15 mouse cellular contexts compared by ENCODE assay signal in genomic region chr10:19002091-19002785, GRCm38 (mm10). TPM values are rescaled to one million over a fixed set of nuclear protein-coding genes. Genes with fewer than 3 reads are reported as not detected.
DNase-seq lines count a peak whose midpoint lies in the region; ATAC-seq and TF ChIP-seq lines count a peak whose summit lies in the region.
"Had no signal": no experiment of that assay in that cellular context is flagged by ENCODE, and none has a peak within 500 bp of the region (broad histone marks: within the 10 kb centered on the region; RNA-seq: fewer than 3 reads in every experiment).

No protein-coding gene starts in this region.

- no peak overlapping the region for H3K4me3 ChIP-seq in gastrocnemius, adult 2 months
- no peak overlapping the region for H3K4me3 ChIP-seq in thymus, adult 2 months (ENCODE audit: control insufficient read depth, insufficient read depth, low read length)
- no peak overlapping the region for H3K4me3 ChIP-seq in midbrain, embryonic 16.5 days (ENCODE audit: low read depth, low read length)
- H3K4me3 ChIP-seq: embryonic facial prominence, embryonic 15.5 days; kidney, embryonic 15.5 days had no signal

- no peak for TF ChIP-seq POLR2A in thymus, adult 2 months (IDR thresholded peaks at IDR 0.05; ENCODE audit: control insufficient read depth, extremely low read depth, insufficient read depth, low read length, poor library complexity)

- H3K27ac ChIP-seq in gastrocnemius, adult 2 months, result peak overlapping the region; percentile 2; the same call in 1 of the 2 replicates
- no peak overlapping the region for H3K27ac ChIP-seq in thymus, adult 2 months (ENCODE audit: control insufficient read depth, insufficient read depth, low read length)
- H3K27ac ChIP-seq in midbrain, embryonic 16.5 days (ENCODE audit: low read length), result no peak overlapping the region
- H3K27ac ChIP-seq: embryonic facial prominence, embryonic 15.5 days; kidney, embryonic 15.5 days; macrophage had no signal

- 86% methylated on average over 12 of the region's 12 CpGs for WGBS in thymus, adult 2 months
- WGBS in midbrain, embryonic 16.5 days, result 92% methylated on average over 12 of the region's 12 CpGs

- peak; percentile 24 for DNase-seq in gastrocnemius, adult 2 months
- no peak for DNase-seq in gastrocnemius, postnatal 10 days
- peak; percentile 90 for DNase-seq in brain, adult 2 months (ENCODE audit: low read depth, low spot score)
- peak; percentile 23 to 45 for DNase-seq in layer of hippocampus, postnatal 10 days (ENCODE audit: low spot score in 2 of 2)
- DNase-seq in naive thymus-derived CD4-positive, alpha-beta T cell, adult 2 months (ENCODE audit: low read depth), result peak; percentile 40
- DNase-seq in adrenal gland, adult 8-10 months, result no peak
- no peak for DNase-seq in thymus, adult 2 months
- DNase-seq: adrenal gland, postnatal 25 days; cerebellum, adult 8-10 months; gastrocnemius, postnatal 36 days; heart, postnatal 4 days had no signal

- no peaks in the 10 kb centered on the region for H3K27me3 ChIP-seq in thymus, adult 2 months (ENCODE audit: control insufficient read depth, insufficient read depth, low read length)
- no peaks in the 10 kb centered on the region for H3K27me3 ChIP-seq in midbrain, embryonic 16.5 days (ENCODE audit: control insufficient read depth, insufficient read depth, low read depth, low read length)
- H3K27me3 ChIP-seq: embryonic facial prominence, embryonic 15.5 days; kidney, embryonic 15.5 days had no signal

- H3K4me1 ChIP-seq in thymus, adult 2 months (replicated peaks; ENCODE audit: control insufficient read depth, insufficient read depth, low read length), result no peaks in the 10 kb centered on the region
- no peaks in the 10 kb centered on the region for H3K4me1 ChIP-seq in midbrain, embryonic 16.5 days (ENCODE audit: control insufficient read depth, insufficient read depth, low read length)
- H3K4me1 ChIP-seq: embryonic facial prominence, embryonic 15.5 days; kidney, embryonic 15.5 days had no signal

- peaks cover 75% of the 10 kb centered on the region for H3K36me3 ChIP-seq in thymus, adult 2 months (ENCODE audit: control insufficient read depth, insufficient read depth, low read length)
- peaks cover 24% of the 10 kb centered on the region for H3K36me3 ChIP-seq in midbrain, embryonic 16.5 days (ENCODE audit: control insufficient read depth, insufficient read depth, low read length)

- no peaks in the 10 kb centered on the region; the same call in 1 of the 2 replicates for H3K9me3 ChIP-seq in midbrain, embryonic 16.5 days (replicated peaks; ENCODE audit: control insufficient read depth, low read length, poor library complexity, severe bottlenecking)
- H3K9me3 ChIP-seq: embryonic facial prominence, embryonic 15.5 days; kidney, embryonic 15.5 days had no signal

- ATAC-seq in midbrain, embryonic 16.5 days, result no peak

- no peak overlapping the region for H3K9ac ChIP-seq in midbrain, embryonic 16.5 days (ENCODE audit: low read depth, low read length)
- H3K9ac ChIP-seq: embryonic facial prominence, embryonic 15.5 days; kidney, embryonic 15.5 days had no signal

- TF ChIP-seq CTCF in gastrocnemius, adult 2 months (IDR thresholded peaks at IDR 0.05), result no peak
- no peak for TF ChIP-seq CTCF in thymus, adult 2 months (IDR thresholded peaks at IDR 0.05; ENCODE audit: borderline replicate concordance, control insufficient read depth, extremely low read depth, insufficient read depth, low read length, poor library complexity)

- no peak overlapping the region for H3K4me2 ChIP-seq in midbrain, embryonic 16.5 days (ENCODE audit: low read length)
- H3K4me2 ChIP-seq: embryonic facial prominence, embryonic 15.5 days; kidney, embryonic 15.5 days had no signal

- intact Hi-C loops in gastrocnemius, adult 2 months (cut with DNase I), result no loop called here

RNA-seq across cellular contexts. Expression of gene Tnfaip3, which starts 13.2 kb away (rescaled TPM):
- 1 to 10 TPM; 1.8 to 2.1 TPM for total RNA-seq in gastrocnemius, adult 2 months (2021)
- total RNA-seq in gastrocnemius, postnatal 10 days (2021), result 1 to 10 TPM; 4.7 to 8.8 TPM
- total RNA-seq in layer of hippocampus, postnatal 10 days (2021), result 1 to 10 TPM; 5.0 to 5.9 TPM
- 10 to 100 TPM in 2 of 4 experiments, 1 to 10 TPM in 2; 4.1 to 18.9 (median 8.9) TPM for total RNA-seq in adrenal gland, adult 8-10 months (2022)
- polyA plus RNA-seq in thymus, adult 2 months (2012; rRNA removed), result 41.0 and 41.8 TPM in 2 replicates
- 3.0 and 3.4 TPM in 2 replicates for polyA plus RNA-seq in midbrain, embryonic 16.5 days (2015; fragmentation: Nextera tagmentation; extraction: Ambion mirVana)

Comparison
In these comparisons a context has a peak if more than half of its experiments do, and no peak if none do; other contexts are left out.
1. DNase-seq: peak in gastrocnemius, adult 2 months (single experiment), brain, adult 2 months (single experiment), layer of hippocampus, postnatal 10 days (2 of 2) and naive thymus-derived CD4-positive, alpha-beta T cell, adult 2 months (single experiment); none in gastrocnemius, postnatal 10 days (single experiment), adrenal gland, adult 8-10 months (single experiment) and thymus, adult 2 months (single experiment).